Mouse (Mus musculus) midbrain, embryonic 16.5 days (tissue): ENCODE results near the gene Cdh7. TPM values are rescaled to one million over a fixed set of nuclear protein-coding genes. Genes with fewer than 3 reads are reported as not detected.
"Not testable (repeated sequence)": the region's sequence is repeated elsewhere in the genome, so short reads cannot be mapped to it uniquely, and the experiment has no call there.

ENCODE experiments used
- ATAC-seq: fragments of 200-750 bp; cut with Nextera tagmentation; 2 replicates; pipeline ENCODE4 v1.8.0; 2017; ENCODE audit warnings: moderate TSS enrichment
- H3K27ac ChIP-seq: fragments of 300-500 bp; sonication (generic); 2 replicates; pipeline ENCODE4 v1.5.1; 2014; ENCODE audit warnings: mild to moderate bottlenecking, low read length, mixed read lengths
- H3K27me3 ChIP-seq: fragments of 300-500 bp; sonication (generic); 2 replicates; pipeline ENCODE4 v1.6.1; 2014; ENCODE audit warnings: low read depth, low read length, mixed read lengths; ENCODE audit not compliant: control insufficient read depth, insufficient read depth
- H3K36me3 ChIP-seq: fragments of 300-500 bp; sonication (generic); 2 replicates; pipeline ENCODE4 v1.6.1; 2014; ENCODE audit warnings: mild to moderate bottlenecking, low read length, moderate library complexity, mixed read lengths; ENCODE audit not compliant: control insufficient read depth, insufficient read depth
- H3K4me1 ChIP-seq: fragments of 300-500 bp; sonication (generic); 2 replicates; pipeline ENCODE4 v1.6.1; 2014; ENCODE audit warnings: mild to moderate bottlenecking, low read length, mixed read lengths; ENCODE audit not compliant: control insufficient read depth, insufficient read depth
- H3K4me2 ChIP-seq: fragments of 300-500 bp; sonication (generic); 2 replicates; pipeline ENCODE4 v1.6.1; 2014; ENCODE audit warnings: mild to moderate bottlenecking, low read length, mixed read lengths
- H3K4me3 ChIP-seq: fragments of 300-500 bp; sonication (generic); 2 replicates; pipeline ENCODE4 v1.5.1; 2014; ENCODE audit warnings: low read depth, mild to moderate bottlenecking, low read length, moderate library complexity, mixed read lengths
- H3K9ac ChIP-seq: fragments of 300-500 bp; sonication (generic); 2 replicates; pipeline ENCODE4 v1.6.1; 2014; ENCODE audit warnings: low read depth, low read length, mixed read lengths
- H3K9me3 ChIP-seq: fragments of 300-500 bp; sonication (generic); replicated peaks from 2 replicates; pipeline ENCODE4 v1.6.1; 2014; ENCODE audit warnings: mild to moderate bottlenecking, low read length, mixed read lengths; ENCODE audit not compliant: control insufficient read depth, poor library complexity, severe bottlenecking
- WGBS: fragments of 180-500 bp; shearing (Covaris S2); extraction: QIAGEN DNeasy Blood & Tissue Kit; methylation state at CpG from one replicate; pipeline ENCODE4 v1.1.7; 2014; 5-methylcytosine and 5-hydroxymethylcytosine counted together
- polyA plus RNA-seq: library from polyadenylated mRNA; unstranded; fragments of >200 nt; fragmentation: Nextera tagmentation; extraction: Ambion mirVana; gene quantifications from 2 replicates; pipeline ENCODE4 v1.2.1, GENCODE M21; 2015

The Cdh7 gene
- polyA plus RNA-seq, 1 experiment from 2014 or later = 24.3 TPM

DNA sequence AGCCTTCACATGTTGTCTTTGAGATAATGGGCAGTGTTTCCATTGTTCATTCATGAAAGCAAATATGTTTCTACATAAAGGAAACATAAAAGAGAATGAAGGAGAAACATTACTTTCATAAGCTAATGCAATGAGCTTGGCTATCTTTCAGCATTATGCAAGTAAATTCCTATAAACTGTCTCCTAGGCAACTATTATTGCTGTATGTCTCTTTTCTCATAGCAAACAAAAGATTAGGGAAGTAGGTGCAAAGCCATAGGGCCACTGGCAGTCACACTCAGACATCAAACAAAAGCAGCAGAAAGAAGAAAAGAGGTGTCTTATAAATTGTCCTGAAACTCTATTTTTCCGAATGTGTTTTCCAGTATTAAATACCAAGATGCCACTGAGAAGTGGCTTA lies 136.6 kb downstream of the Cdh7 start:
- H3K4me1 ChIP-seq = no peaks in the 10 kb centered on the region
- H3K27me3 ChIP-seq = no peaks in the 10 kb centered on the region
- no peaks in the 10 kb centered on the region for H3K36me3 ChIP-seq
- 5% methylated on average over 1 of the region's 1 CpGs for WGBS
- no peak overlapping the region for H3K4me3 ChIP-seq
- H3K9ac ChIP-seq = no peak overlapping the region
- H3K27ac ChIP-seq = no peak overlapping the region
- no peaks in the 10 kb centered on the region for H3K9me3 ChIP-seq
- ATAC-seq = no peak
- no peak overlapping the region for H3K4me2 ChIP-seq

DNA sequence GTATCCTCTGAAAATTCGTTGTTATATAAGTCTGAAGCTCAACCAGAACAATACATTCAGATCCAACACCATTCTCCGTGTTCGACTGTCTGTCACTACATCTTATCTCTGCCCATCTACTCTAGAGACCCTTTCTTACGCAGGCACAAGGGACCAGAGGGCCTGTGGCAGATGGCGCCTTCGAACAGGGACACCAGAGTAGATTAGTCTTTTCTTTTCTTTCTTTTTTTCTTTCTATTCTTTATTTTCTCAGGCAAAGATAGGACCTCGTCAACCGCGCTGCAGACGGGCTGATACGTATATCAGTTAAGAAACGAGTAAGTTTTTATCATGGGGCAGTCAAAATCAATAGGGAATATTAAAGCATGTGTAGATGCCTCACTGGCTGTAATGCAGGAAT lies 189.2 kb downstream of the Cdh7 start:
- H3K9ac ChIP-seq, ATAC-seq, H3K4me3 ChIP-seq, H3K4me2 ChIP-seq, H3K4me1 ChIP-seq, H3K36me3 ChIP-seq, H3K9me3 ChIP-seq, H3K27me3 ChIP-seq, H3K27ac ChIP-seq: not testable (repeated sequence)
- WGBS = 79% methylated on average over 2 of the region's 12 CpGs
